Mouse (Mus musculus) CH12.LX (cell line): ENCODE measurements around the gene Zc3h18.

Experiments used
- BHLHE40 ChIP-seq: IDR thresholded peaks from 2 replicates; pipeline ENCODE4 v1.6.1; 2011; ENCODE audit warnings: mild to moderate bottlenecking, low read depth, low read length, improper control_type of control experiment
- CTCF ChIP-seq, 2 experiments: IDR thresholded peaks in 1 of 2; conservative IDR thresholded peaks in 1 of 2; 2 replicates each; pipeline ENCODE4 v1.5.1; 2011 to 2012; ENCODE audit warnings: low read depth in 2 of 2, low read length in 2 of 2, improper control_type of control experiment in 1 of 2, inconsistent platforms in 1 of 2, mild to moderate bottlenecking in 1 of 2, moderate library complexity in 1 of 2
- POLR2A ChIP-seq: IDR thresholded peaks from 2 replicates; pipeline ENCODE4 v1.6.1; 2011; ENCODE audit warnings: low read depth, mild to moderate bottlenecking, improper control_type of control experiment, low read length

- TF ChIP-seq CTCF (conservative IDR thresholded peaks at IDR 0.05 in 1 of 2, IDR thresholded peaks at IDR 0.05 in 1 of 2; ENCODE audit: low read depth in 2 of 2, low read length in 2 of 2) = no peak
- no peak for TF ChIP-seq BHLHE40
- no peak for TF ChIP-seq POLR2A
Observed at GRCm38 (mm10) chr8:122362271-122362670, 14.1 kb upstream of the Zc3h18 start.
